Mouse (Mus musculus): ENCODE measurements at regions not wholly inside any gene's neighbourhood (a gene's known extent, or its start where the extent isn't known, plus 50 kb on each side); places are given as distances from the start of the nearest gene placed in this dataset.

- DNase-seq = no peak
These were observed 92.9 kb downstream of the Zfp365 start for GRCm38 (mm10) chr10:67819534-67819933.

GRCm38 (mm10) chr10:67813901-67814300 lies 98.6 kb downstream of the Zfp365 start:
- DNase-seq = no peak

GRCm38 (mm10) chr10:67805131-67805530 lies 107.3 kb downstream of the Zfp365 start:
- peak; percentile 3 for DNase-seq

DNA sequence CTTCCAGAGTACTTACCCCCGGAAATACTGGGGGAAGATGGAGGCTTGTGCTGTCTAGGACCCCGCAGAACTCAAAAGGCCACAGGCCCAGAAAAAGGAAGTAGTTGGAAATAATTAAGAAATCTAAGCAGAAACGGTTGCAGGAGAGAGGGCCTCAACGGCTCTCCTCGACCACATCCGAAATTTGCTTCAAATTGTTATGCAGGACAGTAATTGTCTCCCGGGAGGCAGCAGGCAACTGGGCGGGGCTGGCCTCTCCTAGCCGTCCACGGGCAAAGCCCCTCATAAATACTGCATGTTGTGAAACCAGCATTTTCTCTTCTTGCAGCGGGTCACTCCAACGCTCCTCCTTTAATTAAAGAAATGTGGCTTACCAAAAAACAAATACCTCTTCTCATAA lies 107.8 kb downstream of the Zfp365 start:
- no peak for DNase-seq

DNA sequence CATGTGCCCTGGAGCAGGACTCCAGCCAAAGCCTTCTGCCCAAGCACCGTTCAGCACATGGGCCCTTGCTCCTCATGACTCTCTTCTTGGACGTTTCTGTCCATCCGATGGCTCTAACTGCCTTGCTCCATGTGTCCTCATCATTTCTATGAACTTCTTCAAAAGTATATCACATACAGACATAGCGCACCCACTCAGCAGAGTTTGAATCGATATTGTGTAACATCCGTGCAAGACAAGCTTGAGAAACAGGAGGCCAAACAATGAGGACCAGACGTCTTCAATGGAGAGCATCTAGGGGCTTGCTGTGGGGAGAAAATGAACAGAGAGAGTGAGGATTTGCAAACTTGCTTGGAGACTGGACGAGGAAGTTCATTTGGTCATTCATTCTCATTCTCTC lies 110.3 kb downstream of the Zfp365 start:
- DNase-seq = no peak

DNA sequence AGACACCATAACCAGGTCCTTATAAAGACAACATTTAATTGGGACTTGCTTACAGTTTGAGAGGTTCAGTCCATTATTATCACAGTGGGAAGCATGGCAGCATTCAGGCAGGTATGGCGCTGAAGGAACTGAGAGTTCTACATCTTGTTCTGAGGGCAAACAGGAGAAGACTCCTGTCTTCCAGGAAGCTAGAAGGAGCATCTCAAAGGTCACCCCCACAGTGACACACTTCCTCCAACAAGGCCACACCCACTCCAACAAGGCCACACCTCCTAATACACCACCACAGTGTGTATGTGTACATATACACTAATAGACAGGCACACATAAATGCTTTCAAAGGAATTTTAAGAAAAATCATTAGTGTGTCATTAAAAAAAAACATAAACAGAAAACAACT lies 110.8 kb downstream of the Zfp365 start:
- no peak for DNase-seq

DNA sequence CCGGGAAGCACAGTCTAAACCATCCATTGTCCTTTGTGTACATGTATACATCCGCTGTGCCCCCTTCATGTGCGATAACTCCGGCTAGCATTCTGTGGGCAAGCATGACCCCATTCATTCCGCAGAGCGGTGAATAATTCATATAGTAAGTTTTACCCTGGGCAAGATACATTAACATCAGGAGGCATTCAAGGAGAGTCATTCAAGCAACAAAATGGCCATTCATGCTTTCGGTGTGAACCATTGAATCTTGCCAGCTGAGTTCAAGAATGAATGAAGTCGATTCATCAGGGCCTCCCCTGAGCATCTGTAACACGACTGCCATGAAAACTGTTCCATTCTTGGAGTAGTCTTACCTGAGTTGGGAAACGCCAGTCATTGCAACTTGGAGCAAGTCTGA lies 113.5 kb downstream of the Zfp365 start:
- no peak for DNase-seq

GRCm38 (mm10) chr10:67793206-67793605 lies 119.3 kb downstream of the Zfp365 start:
- no peak for DNase-seq

DNA sequence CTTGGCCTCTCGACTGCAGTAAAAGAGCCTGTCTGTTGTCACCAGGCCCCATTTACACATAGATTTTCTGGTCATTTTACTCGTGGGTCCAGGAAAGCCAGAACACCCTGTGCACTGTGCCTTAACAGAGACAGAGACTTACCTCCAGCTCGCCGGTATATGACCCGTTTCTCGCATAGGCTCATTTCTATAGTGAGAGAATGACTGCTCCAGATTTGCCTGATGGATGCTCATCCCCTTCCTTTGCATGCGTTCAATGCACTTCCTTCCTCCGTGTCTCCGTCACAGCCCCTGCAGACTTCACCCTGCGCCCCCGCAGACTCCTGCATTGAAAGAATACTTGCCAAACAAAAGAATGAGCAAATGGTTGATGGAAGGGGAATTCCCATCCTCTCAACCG lies 122.8 kb downstream of the Zfp365 start:
- no peak for DNase-seq

GRCm38 (mm10) chr10:67788116-67788515 lies 124.3 kb downstream of the Zfp365 start:
- no peak for DNase-seq

- DNase-seq = no peak
These were observed 126.9 kb downstream of the Zfp365 start for GRCm38 (mm10) chr10:67785563-67785962.

- no peak for DNase-seq
These were observed 134.1 kb downstream of the Zfp365 start for GRCm38 (mm10) chr10:67778341-67778740.

- no peak for DNase-seq
These were observed 134.7 kb downstream of the Zfp365 start for GRCm38 (mm10) chr10:67777721-67778120.

DNA sequence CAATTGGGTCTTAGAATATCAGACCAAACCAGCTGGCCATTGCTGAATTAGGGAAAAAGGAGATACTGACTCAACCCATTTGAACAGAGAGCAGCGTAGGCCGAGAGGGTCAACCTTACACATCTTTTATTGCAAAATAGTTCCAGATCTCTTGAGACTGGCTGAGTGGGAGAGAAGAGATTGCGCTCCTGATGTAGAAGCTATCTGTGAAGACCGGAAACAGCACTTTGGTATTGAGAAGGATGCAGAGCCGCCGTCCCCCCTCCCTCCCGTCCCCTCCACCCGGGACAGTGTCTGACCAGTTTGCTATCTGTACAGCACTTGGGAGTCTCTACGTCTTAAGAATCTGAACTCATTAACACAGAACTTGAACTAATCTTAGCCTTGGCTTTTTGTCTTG lies 135.6 kb downstream of the Zfp365 start:
- DNase-seq = no peak

DNA sequence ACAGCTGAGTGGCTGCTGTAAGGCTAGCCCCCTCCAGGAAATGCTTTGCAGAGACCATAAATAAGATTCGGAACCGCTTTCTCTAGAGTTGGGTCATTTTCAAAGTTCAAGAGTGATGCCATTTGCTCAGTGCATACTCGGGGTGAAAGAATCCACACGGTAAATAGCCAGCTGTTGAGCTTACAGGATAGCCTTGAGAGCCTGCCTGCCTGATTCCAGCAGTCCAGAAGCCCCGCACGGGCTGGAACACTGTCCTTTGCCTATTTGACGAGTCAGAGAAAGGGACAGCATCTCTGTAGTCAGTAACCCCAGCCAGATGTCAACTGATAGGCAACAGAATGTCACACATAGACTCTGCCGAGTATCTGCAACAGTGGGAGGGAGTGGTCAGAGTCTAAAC lies 140.7 kb downstream of the Zfp365 start:
- DNase-seq = no peak

DNA sequence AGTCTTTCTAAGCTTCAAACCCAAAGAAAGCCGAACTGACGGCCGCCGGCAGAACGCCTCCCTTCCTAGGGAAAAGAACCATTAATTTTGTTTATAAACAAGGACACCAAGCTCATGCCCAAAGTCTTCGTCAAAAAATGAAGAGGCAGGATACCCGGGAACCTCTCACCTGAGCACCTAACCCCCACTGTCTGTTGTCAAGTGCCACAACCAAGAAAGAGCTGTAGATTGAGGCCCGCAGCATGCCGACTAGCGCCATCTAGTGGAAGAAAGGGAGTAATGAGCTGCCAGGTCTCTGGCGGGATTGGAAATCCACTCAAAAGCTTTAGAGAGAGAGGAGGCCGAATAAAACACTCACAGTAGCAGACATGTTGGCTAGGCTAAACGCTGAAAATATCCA lies 146.4 kb downstream of the Zfp365 start:
- peak; percentile 39 for DNase-seq

GRCm38 (mm10) chr10:67760424-67760823 lies 152.0 kb downstream of the Zfp365 start:
- DNase-seq = no peak

- no peak for DNase-seq
These were observed 164.3 kb downstream of the Zfp365 start for GRCm38 (mm10) chr10:67748121-67748520.

DNA sequence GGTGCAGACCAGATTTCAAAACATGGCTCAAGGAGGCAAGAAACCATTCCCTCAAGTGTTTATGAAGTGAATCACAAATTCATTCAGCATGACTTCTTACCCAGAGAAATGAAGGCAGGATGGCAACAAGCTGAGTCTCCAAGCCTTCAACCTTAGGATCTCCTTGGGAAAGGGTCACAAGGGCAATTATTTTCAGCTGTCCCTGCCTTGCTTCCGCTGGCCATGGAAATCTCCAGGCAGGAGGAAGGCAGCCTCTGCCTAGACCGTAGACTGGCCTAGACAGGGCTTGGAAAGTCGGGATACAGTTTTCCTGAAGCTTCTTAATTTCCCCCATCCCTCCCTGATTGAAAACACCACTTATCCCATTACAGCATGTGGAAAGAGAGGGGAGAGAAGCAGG lies 165.0 kb downstream of the Zfp365 start:
- no peak for DNase-seq

- DNase-seq = no peak
These were observed 166.3 kb downstream of the Zfp365 start for GRCm38 (mm10) chr10:67746140-67746539.

DNA sequence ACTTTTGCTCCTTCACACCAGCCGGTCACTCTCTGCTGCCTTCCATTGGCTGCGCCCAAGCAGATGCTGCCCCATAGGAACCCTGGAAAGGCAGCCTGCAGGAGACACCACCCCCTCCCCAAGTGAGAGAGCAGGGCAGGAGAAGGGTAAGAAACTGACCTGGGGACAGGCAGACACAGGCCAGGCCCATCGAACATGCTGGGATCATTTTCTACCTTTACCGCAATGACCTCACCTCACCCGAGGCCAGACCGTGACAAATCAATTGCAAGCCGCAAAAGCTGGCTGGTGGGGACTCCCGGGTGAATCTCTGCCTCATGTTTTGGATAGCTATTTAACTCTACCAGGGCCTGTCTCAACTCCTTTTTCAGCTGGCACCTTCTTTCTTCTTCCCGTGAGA lies 168.9 kb downstream of the Zfp365 start:
- DNase-seq = no peak

GRCm38 (mm10) chr10:67742824-67743223 lies 169.6 kb downstream of the Zfp365 start:
- no peak for DNase-seq

- no peak for DNase-seq
These were observed 170.2 kb downstream of the Zfp365 start for GRCm38 (mm10) chr10:67742305-67742704.

- DNase-seq = no peak
These were observed 173.3 kb downstream of the Zfp365 start for GRCm38 (mm10) chr10:67739199-67739598.

- no peak for DNase-seq
These were observed 175.8 kb downstream of the Zfp365 start for GRCm38 (mm10) chr10:67736636-67737035.

DNA sequence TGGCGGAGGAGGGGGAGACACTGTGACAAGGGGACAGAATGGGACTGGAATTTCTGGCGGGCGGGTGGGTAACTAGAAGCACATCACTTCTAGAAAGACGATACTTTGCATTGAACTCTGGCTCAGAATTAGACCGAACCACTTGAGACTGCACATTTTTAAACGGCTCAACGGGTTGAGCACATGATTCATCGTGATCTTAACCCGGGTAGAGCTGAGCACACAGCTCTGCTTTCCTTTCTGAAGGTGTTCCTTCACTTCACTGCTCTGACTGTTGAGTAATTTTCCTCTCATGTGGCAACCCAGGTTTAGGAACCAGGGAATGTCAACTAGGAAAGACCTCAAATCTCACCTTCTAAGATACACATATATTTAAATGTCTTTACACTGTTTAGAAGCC lies 180.9 kb downstream of the Zfp365 start:
- no peak for DNase-seq

Data from cerebellum, adult 9-10 months (tissue).